In the genomic region with DNA sequence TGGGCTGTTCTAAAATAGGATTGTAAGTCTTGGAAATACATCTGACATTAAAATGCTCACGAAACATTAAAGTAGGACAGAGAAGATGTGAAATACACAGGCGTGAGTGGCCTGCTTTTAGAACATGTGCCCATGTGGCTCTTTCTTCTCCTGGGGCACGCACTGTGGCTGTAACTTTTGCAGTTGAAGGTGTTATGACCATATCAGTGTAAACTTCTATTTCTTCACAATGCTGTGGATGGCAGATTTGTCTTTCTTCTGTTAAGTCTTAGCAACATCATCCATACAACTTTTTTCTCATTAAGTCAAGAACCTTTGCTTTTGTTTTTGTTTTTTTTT, we compare ENCODE assay signal across 19 mouse cellular contexts. TPM values are rescaled to one million over a fixed set of nuclear protein-coding genes. Genes with fewer than 3 reads are reported as not detected.
"Had no signal": no experiment of that assay in that cellular context is flagged by ENCODE, and none has a peak within 500 bp of the region (broad histone marks: within the 10 kb centered on the region; RNA-seq: fewer than 3 reads in every experiment).

No protein-coding gene starts in this region.

- H3K4me3 ChIP-seq: limb, embryonic 13.5 days; liver, embryonic 13.5 days; megakaryocyte, embryonic 14.5 days; midbrain, embryonic 15.5 days; neural tube, embryonic 12.5 days; stomach, embryonic 15.5 days had no signal

- H3K4me1 ChIP-seq: limb, embryonic 13.5 days; liver, embryonic 13.5 days; midbrain, embryonic 15.5 days; neural tube, embryonic 12.5 days; stomach, embryonic 15.5 days had no signal

- H3K9me3 ChIP-seq: stomach, embryonic 15.5 days had no signal

- H3K27ac ChIP-seq: limb, embryonic 13.5 days; liver, embryonic 13.5 days; macrophage; midbrain, embryonic 15.5 days; neural tube, embryonic 12.5 days; stomach, embryonic 15.5 days had no signal

- H3K4me2 ChIP-seq: limb, embryonic 13.5 days; liver, embryonic 13.5 days; midbrain, embryonic 11.5 days; midbrain, embryonic 15.5 days; neural tube, embryonic 12.5 days; stomach, embryonic 15.5 days had no signal

- DNase-seq: left cerebral cortex, postnatal 4 days; liver, embryonic 13.5 days; lung, adult 2 months; retina, postnatal 1 day; right cerebral cortex, postnatal 4 days; thymus, postnatal 4 days had no signal

- H3K9ac ChIP-seq: limb, embryonic 13.5 days; liver, embryonic 13.5 days; midbrain, embryonic 15.5 days; neural tube, embryonic 12.5 days; stomach, embryonic 15.5 days had no signal

- H3K36me3 ChIP-seq: limb, embryonic 13.5 days; liver, embryonic 13.5 days; midbrain, embryonic 15.5 days; neural tube, embryonic 12.5 days; stomach, embryonic 15.5 days had no signal

- H3K27me3 ChIP-seq: limb, embryonic 13.5 days; liver, embryonic 13.5 days; midbrain, embryonic 15.5 days; neural tube, embryonic 12.5 days; stomach, embryonic 15.5 days had no signal

- ATAC-seq: midbrain, embryonic 15.5 days had no signal

RNA-seq across cellular contexts. Expression of gene Trpm8, which starts 11.3 kb away (rescaled TPM):
- total RNA-seq: monocyte, adult 5-6 weeks; neutrophil, adult 5-6 weeks had no signal
- polyA plus RNA-seq: kidney, embryonic 14.5 days; large intestine, adult 2 months; limb, embryonic 13.5 days; liver, embryonic 13.5 days; lung, adult 2 months; lung, postnatal 0 days; macrophage; midbrain, embryonic 11.5 days; neural tube, embryonic 12.5 days; spleen, adult 2 months; stomach, embryonic 15.5 days had no signal
